Mouse (Mus musculus) T-cell, adult 2 months (primary cell): ENCODE results near the gene Ccdc146.

Experiments
- DNase-seq: peaks from one replicate; pipeline ENCODE4 v3.0.0; 2022; ENCODE audit warnings: low spot score

Ccdc146 gene

GRCm38 (mm10) chr5:21263202-21264055 is 161.0 kb downstream of the Ccdc146 start:
- no peak for DNase-seq

GRCm38 (mm10) chr5:21261202-21261844 is 163.2 kb downstream of the Ccdc146 start:
- DNase-seq, result no peak

GRCm38 (mm10) chr5:21260746-21261145 is 163.7 kb downstream of the Ccdc146 start:
- no peak for DNase-seq

GRCm38 (mm10) chr5:21257806-21258205 is 166.7 kb downstream of the Ccdc146 start:
- DNase-seq, result peak; percentile 24

- no peak for DNase-seq
Measured at GRCm38 (mm10) chr5:21257126-21257525, 167.4 kb downstream of the Ccdc146 start.

- DNase-seq, result peak; percentile 70
Measured at GRCm38 (mm10) chr5:21255551-21256132, 168.8 kb downstream of the Ccdc146 start.

GRCm38 (mm10) chr5:21254731-21255525 is 169.5 kb downstream of the Ccdc146 start:
- DNase-seq, result peak; percentile 42

- no peak for DNase-seq
Measured at GRCm38 (mm10) chr5:21248834-21249233, 175.6 kb downstream of the Ccdc146 start.

GRCm38 (mm10) chr5:21247916-21248315 is 176.6 kb downstream of the Ccdc146 start:
- no peak for DNase-seq

GRCm38 (mm10) chr5:21246794-21247193 is 177.7 kb downstream of the Ccdc146 start:
- no peak for DNase-seq

- DNase-seq, result no peak
Measured at GRCm38 (mm10) chr5:21245241-21245640, 179.2 kb downstream of the Ccdc146 start.

GRCm38 (mm10) chr5:21244575-21244974 is 179.9 kb downstream of the Ccdc146 start:
- DNase-seq, result no peak
